Mouse (Mus musculus): ENCODE measurements around the gene Med1. TPM values are rescaled to one million over a fixed set of nuclear protein-coding genes. Genes with fewer than 3 reads are reported as not detected.

Gene Med1
- polyA plus RNA-seq, 1 experiment from 2014 or later, result 23.9 TPM

GRCm38 (mm10) chr11:98149304-98149750 is 43.8 kb downstream of the Med1 start:
- peak; percentile 63 for ATAC-seq
- TF ChIP-seq CTCF (IDR thresholded peaks at IDR 0.05), result no peak
- in situ Hi-C loops (cut with MboI; ENCODE audit: low pct_unique_long_range_greater_than_20kb), result no loop called here
- POLR2A ChIA-PET, result interaction anchor here (0.6 kb wide), 1 partner anchor 383 kb away, joined by 4 read pairs; no protein-coding TSS in a partner anchor
- CTCF ChIA-PET, result interaction anchor here (1.6 kb wide), 1 partner anchor 118 kb away, joined by 3 read pairs; no protein-coding TSS in a partner anchor
- H3K27me3 ChIP-seq, result no peaks in the 10 kb centered on the region
- DNase-seq (ENCODE audit: low read depth, low spot score), result peak; percentile 46

DNA sequence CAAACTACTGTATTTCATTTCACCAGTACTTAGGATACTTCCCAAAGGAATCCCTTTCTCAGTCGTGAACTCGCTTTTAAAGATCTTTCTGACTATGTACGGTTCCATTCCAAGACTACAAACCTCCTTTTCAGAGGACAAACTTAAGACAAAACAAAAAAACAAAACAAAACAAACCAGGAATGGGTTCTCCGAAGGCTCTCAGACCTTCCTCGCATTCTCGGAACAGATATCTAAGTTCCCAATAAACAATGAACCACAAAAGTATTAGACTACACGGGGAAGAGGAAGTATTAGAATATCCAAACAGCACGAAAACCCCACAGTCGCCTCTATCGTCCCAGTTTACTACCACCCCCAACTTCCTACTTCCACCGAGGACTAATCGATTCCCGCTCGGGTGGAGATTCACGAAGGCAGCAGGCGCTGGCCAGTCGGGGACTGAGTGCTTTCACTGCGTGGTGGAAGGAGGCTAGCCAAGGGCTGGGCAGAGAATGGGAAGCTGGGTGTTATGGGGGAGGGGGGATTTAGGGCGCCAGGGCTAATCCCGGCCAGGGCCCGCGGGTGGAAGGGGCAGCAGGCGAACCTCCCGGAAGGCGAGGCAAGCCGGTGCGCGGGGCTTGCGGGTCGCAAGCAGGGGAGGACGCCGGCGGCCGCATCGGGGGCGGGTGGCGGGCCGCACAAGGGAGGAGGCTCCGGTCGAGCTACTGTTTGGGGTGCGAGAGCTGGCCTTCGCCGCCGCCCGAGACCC is 44.4 kb downstream of the Med1 start:
- no peak for TF ChIP-seq CTCF (IDR thresholded peaks at IDR 0.05)
- ChIA-PET CTCF (interaction anchor here (1.6 kb wide), 1 partner anchor 117 kb away, joined by 3 read pairs; no protein-coding TSS in a partner anchor), POLR2A (interaction anchor here (0.6 kb wide), 1 partner anchor 383 kb away, joined by 4 read pairs; no protein-coding TSS in a partner anchor)
- no peaks in the 10 kb centered on the region for H3K27me3 ChIP-seq
- in situ Hi-C loops (cut with MboI; ENCODE audit: low pct_unique_long_range_greater_than_20kb), result no loop called here
- DNase-seq (ENCODE audit: low read depth, low spot score), result no peak
- peak; percentile 17 for ATAC-seq

DNA sequence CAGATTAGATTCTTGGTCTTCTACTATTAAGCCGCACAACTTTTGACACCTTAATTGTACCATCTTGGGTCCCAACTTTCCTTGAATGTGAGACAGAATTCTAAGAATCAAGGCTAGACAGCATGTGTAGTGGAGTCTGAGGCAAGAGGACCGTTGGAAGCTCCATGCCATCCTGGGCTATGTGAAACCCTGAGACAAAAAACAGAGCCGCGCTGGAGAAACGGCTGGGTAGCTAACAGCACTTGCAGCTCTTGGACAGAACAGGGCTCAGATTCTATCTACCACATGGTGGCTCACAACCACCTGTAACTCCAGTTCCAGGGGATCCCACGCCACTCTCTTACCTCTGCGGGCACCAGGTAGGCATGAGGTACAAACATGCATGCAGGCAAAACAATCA is 47.2 kb downstream of the Med1 start:
- no peak for TF ChIP-seq CTCF (IDR thresholded peaks at IDR 0.05)
- POLR2A ChIA-PET, result interaction anchor here (0.5 kb wide), 1 partner anchor 25 kb away, joined by 4 read pairs; no protein-coding TSS in a partner anchor

DNA sequence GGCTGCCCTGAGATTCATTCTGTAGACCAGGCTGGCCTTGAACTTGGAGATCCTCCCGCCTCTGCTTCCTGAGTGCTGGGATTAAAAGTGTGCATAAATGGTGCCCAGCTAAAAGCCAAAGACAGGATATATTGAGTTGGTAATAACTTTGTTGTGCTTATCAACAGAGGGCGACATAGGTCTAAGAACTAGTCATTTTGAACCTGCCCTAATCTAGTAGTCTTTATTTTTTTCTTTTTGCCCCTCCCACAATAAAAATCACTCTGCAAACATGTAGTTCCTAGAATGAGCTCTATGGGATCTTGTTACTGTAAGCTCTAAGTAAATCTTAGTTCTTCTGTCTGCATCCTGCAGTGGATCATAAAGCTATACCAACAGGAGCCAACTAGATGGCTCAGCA is 50.5 kb downstream of the Med1 start:
- TF ChIP-seq CTCF (IDR thresholded peaks at IDR 0.05), result no peak
- no peak for ATAC-seq
- ChIA-PET CTCF (interaction anchor here (1.2 to 1.3 kb wide), 2 partner anchors 11 to 102 kb away, joined by 3 to 4 read pairs; no protein-coding TSS in a partner anchor), POLR2A (interaction anchor here (0.7 to 1.3 kb wide), 2 partner anchors 111 to 112 kb away, joined by 3 read pairs; no protein-coding TSS in a partner anchor)
- no peak for DNase-seq (ENCODE audit: low read depth, low spot score)
- in situ Hi-C loops (cut with MboI; ENCODE audit: low pct_unique_long_range_greater_than_20kb), result no loop called here
- H3K27me3 ChIP-seq, result no peaks in the 10 kb centered on the region

More for the DNA sequence above, 47.2 kb downstream of the Med1 start:
- CTCF ChIA-PET, result no interaction called here
- in situ Hi-C loops (cut with MboI; ENCODE audit: low pct_unique_long_range_greater_than_20kb), result no loop called here
- DNase-seq (ENCODE audit: low read depth, low spot score), result no peak
- no peak for ATAC-seq
- no peaks in the 10 kb centered on the region for H3K27me3 ChIP-seq

DNA sequence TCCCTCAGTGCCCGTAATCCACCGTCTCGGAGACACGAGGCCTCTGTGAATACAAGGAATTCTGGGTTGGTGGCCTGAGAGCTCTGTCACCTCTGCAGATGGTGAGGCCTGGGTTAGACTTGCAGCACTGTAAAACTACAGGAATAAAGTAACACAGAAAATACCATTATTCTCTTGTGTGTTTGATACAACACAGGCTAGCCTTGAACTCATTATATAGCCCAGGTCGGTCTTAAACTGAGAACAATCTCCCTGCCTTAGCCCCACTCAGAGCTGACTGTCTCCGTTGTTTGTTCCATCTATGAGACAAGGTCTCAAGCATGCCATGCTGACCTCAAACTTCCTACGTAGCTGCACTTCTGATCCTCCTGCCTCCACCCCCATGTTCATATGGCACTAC is 54.2 kb downstream of the Med1 start:
- CTCF ChIA-PET, result no interaction called here
- no peak for ATAC-seq
- no peak for TF ChIP-seq CTCF (IDR thresholded peaks at IDR 0.05)
- no peaks in the 10 kb centered on the region for H3K27me3 ChIP-seq
- DNase-seq (ENCODE audit: low read depth, low spot score), result no peak
- in situ Hi-C loops (cut with MboI; ENCODE audit: low pct_unique_long_range_greater_than_20kb), result no loop called here
- POLR2A ChIA-PET, result no interaction called here

DNA sequence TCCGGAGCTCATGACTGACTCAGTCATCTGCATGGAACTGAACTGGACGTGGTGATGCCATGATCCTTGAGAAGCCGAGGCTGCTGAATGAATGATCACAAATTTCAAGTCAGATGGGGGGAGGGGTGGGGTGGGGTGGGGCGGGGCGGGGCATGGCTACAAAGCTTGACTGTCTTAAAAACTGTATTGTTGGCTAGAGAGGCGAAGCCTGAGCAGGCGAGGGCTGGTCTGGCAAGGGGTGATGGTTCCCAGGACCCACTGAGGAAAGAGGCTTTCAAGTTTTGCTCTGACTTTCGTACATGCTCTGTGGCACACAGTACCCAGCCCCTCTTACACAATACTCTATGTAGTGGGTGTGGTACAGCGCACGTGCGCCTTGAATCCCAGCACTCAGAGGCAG is 55.3 kb downstream of the Med1 start:
- ChIA-PET POLR2A (no interaction called here), CTCF (no interaction called here)
- ATAC-seq, result no peak
- in situ Hi-C loops (cut with MboI; ENCODE audit: low pct_unique_long_range_greater_than_20kb), result no loop called here
- no peak for DNase-seq (ENCODE audit: low read depth, low spot score)
- TF ChIP-seq CTCF (IDR thresholded peaks at IDR 0.05), result no peak
- no peaks in the 10 kb centered on the region for H3K27me3 ChIP-seq

- in situ Hi-C loops (cut with MboI; ENCODE audit: low pct_unique_long_range_greater_than_20kb), result no loop called here
- ChIA-PET CTCF (no interaction called here), POLR2A (no interaction called here)
- H3K27me3 ChIP-seq, result no peaks in the 10 kb centered on the region
- ATAC-seq (no peak), DNase-seq (ENCODE audit: low read depth, low spot score) (no peak)
- TF ChIP-seq CTCF (IDR thresholded peaks at IDR 0.05), result no peak
Measured at GRCm38 (mm10) chr11:98134951-98135350, 58.1 kb downstream of the Med1 start.

DNA sequence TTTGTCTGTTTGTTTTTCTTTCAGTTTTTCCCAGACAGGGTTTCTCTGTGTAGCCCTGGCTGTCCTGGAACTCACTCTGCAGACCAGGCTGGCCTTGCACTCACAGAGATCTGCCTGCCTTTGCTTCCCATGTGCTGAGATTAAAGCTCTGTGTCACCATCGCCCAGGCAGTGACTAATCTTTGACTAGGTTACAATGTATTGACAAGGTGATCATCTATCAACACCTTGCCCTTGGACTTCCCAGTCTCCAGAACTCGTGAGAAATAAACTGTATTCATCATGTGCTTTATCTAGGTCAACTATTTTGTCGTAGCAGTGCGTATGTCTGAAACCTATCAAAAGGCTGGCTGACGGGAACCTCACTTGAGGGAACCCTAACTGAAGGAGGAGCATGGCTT is 69.7 kb downstream of the Med1 start:
- CTCF ChIA-PET, result no interaction called here
- in situ Hi-C loops (cut with MboI; ENCODE audit: low pct_unique_long_range_greater_than_20kb), result no loop called here
- no peak for ATAC-seq
- no peaks in the 10 kb centered on the region for H3K27me3 ChIP-seq
- no peak for DNase-seq (ENCODE audit: low read depth, low spot score)
- POLR2A ChIA-PET, result interaction anchor here (1.8 kb wide), 1 partner anchor 13 kb away, joined by 5 read pairs; no protein-coding TSS in a partner anchor
- no peak for TF ChIP-seq CTCF (IDR thresholded peaks at IDR 0.05)

GRCm38 (mm10) chr11:98114363-98114762 is 78.7 kb downstream of the Med1 start:
- no peak for ATAC-seq
- H3K27me3 ChIP-seq, result no peaks in the 10 kb centered on the region
- in situ Hi-C loops (cut with MboI; ENCODE audit: low pct_unique_long_range_greater_than_20kb), result no loop called here
- POLR2A ChIA-PET, result no interaction called here
- DNase-seq (ENCODE audit: low read depth, low spot score), result no peak
- CTCF ChIA-PET, result no interaction called here
- TF ChIP-seq CTCF (IDR thresholded peaks at IDR 0.05), result no peak

DNA sequence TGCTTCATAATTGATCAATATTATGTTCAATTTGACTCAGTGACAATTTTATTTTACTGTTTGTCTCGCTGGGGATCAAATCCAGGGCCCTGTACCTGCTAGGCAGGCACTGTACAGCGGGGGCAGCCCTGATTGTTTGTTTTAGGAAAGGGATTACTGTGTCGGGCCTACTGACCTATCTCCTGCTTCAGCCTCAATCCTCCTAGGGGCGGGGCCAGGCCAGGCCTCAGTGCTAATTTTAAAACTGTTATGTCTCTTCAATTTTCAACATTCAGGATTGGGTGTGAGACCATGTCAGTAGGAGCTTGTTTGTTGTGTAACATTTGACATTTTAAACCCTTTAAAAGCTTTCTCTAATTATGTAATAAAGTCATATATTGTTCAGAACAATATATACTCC is 79.6 kb downstream of the Med1 start:
- H3K27me3 ChIP-seq, result no peaks in the 10 kb centered on the region
- TF ChIP-seq CTCF (IDR thresholded peaks at IDR 0.05), result no peak
- CTCF ChIA-PET, result no interaction called here
- in situ Hi-C loops (cut with MboI; ENCODE audit: low pct_unique_long_range_greater_than_20kb), result no loop called here
- no peak for ATAC-seq
- no peak for DNase-seq (ENCODE audit: low read depth, low spot score)
- POLR2A ChIA-PET, result interaction anchor here (0.6 kb wide), 1 partner anchor 66 kb away, joined by 6 read pairs; no protein-coding TSS in a partner anchor

DNA sequence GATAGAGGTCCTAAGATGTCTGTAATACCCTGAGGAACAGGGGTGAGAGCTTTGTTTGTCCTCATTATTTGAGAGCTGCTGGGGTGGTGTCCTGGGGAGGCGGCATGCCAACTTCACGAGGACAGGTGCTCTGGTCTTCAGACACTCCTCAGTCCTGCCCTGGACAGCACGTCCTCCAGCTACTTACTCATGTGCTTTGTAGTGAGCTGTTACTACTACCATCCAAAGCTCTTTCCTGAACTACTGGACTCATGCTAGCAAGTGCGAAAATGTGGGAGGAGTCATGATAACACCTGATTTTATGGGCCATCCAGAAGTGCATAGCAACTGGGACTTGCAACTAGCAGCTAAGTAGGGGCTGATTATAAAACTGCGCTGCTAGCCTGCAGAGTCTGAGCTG is 83.4 kb downstream of the Med1 start:
- TF ChIP-seq CTCF (IDR thresholded peaks at IDR 0.05), result no peak
- ChIA-PET POLR2A (no interaction called here), CTCF (no interaction called here)
- in situ Hi-C loops (cut with MboI; ENCODE audit: low pct_unique_long_range_greater_than_20kb), result no loop called here
- ATAC-seq (no peak), DNase-seq (ENCODE audit: low read depth, low spot score) (no peak)
- no peaks in the 10 kb centered on the region for H3K27me3 ChIP-seq

Other genes with a start within 250 kb of the Med1 start
- gene Plxdc1, start 206.8 kb downstream of the Med1 start, polyA plus RNA-seq (2021), result 0.41 TPM
- gene Arl5c, start 197.1 kb downstream of the Med1 start, polyA plus RNA-seq (2021), result 2.0 TPM
- gene Cacnb1, start 170.3 kb downstream of the Med1 start, polyA plus RNA-seq (2021), result 6.0 TPM
- gene Rpl19, start 166.6 kb downstream of the Med1 start, polyA plus RNA-seq (2021), result 1,363 TPM
- 0.04 TPM for gene Stac2, start 139.8 kb downstream of the Med1 start, polyA plus RNA-seq (2021)
- gene Fbxl20, start 42.9 kb downstream of the Med1 start, polyA plus RNA-seq (2021), result 21.8 TPM
- 24.8 TPM for gene Cdk12, start 9.8 kb upstream of the Med1 start, polyA plus RNA-seq (2021)
- gene Neurod2, start 136.4 kb upstream of the Med1 start, polyA plus RNA-seq (2021), result not detected
- gene Ppp1r1b, start 155.1 kb upstream of the Med1 start, polyA plus RNA-seq (2021), result 19.2 TPM
- 46.3 TPM for gene Stard3, start 165.1 kb upstream of the Med1 start, polyA plus RNA-seq (2021)
- not detected for gene Tcap, start 190.5 kb upstream of the Med1 start, polyA plus RNA-seq (2021)
- not detected for gene Pnmt, start 193.2 kb upstream of the Med1 start, polyA plus RNA-seq (2021)
- gene Pgap3, start 207.2 kb upstream of the Med1 start, polyA plus RNA-seq (2021), result 9.9 TPM
- 33.4 TPM for gene Erbb2, start 219.2 kb upstream of the Med1 start, polyA plus RNA-seq (2021)
- 100 TPM for gene Mien1, start 245.7 kb upstream of the Med1 start, polyA plus RNA-seq (2021)

All from Patski (cell line).